Mouse (Mus musculus) bone marrow macrophage, adult 2 months (primary cell): ENCODE measurements around the gene Rnls.

Experiments
- CTCF ChIP-seq: IDR thresholded peaks from 2 replicates; pipeline ENCODE4 v1.5.1; 2012; ENCODE audit warnings: low read depth, mild to moderate bottlenecking, low read length, moderate library complexity
- POLR2A ChIP-seq: IDR thresholded peaks from 2 replicates; pipeline ENCODE4 v1.6.1; 2012; ENCODE audit warnings: mild to moderate bottlenecking, low read depth, low read length, borderline replicate concordance

DNA sequence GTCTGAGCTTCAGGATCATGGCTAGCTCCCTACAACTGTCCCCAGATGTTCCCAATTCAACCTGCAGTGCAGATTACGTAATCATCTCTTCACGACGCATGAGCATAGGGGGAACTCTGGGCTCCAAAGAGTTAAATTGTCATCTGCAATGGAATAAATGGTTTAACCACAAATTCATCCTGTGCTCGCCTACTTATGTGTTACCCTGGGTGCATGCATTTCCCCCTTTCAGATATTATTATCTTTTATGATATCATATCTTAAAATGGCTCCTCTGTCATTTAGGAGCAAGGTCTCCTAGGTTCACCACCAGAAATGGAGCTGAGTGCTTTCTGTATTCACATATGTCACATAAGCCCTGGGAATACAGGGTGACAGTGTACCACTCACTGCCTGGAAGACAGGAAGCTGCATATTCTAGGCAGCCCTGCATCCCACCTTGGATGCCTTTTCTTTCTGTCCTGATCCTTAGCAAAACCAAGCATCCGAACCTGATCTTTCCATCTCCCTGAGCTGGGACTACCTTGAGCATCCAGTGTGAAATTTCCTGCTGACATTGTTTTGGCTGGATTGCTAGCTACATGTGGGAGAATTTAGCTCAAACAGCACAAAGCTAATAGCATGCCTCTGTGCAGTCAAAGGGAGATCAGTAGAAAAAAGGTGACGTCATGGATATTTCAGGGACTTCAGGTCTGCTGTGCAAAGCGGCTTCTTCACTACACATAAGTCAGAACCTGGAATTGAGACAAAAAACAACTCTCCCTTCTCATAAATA is 289.9 kb downstream of the Rnls start:
- no peak for TF ChIP-seq CTCF
- TF ChIP-seq POLR2A: no peak
